Mouse (Mus musculus) thymus, adult 2 months (tissue): ENCODE measurements around the gene Vwa3a.

Source experiments
- CTCF ChIP-seq: fragments of 200-500 bp; IDR thresholded peaks from 2 replicates; pipeline ENCODE4 v1.5.1; 2012; ENCODE audit warnings: mild to moderate bottlenecking, control low read depth, low read length, moderate library complexity, borderline replicate concordance; ENCODE audit not compliant: control insufficient read depth, poor library complexity, insufficient read depth; ENCODE audit errors: extremely low read depth
- POLR2A ChIP-seq: fragments of 200-500 bp; IDR thresholded peaks from 2 replicates; pipeline ENCODE4 v1.6.1; 2012; ENCODE audit warnings: mild to moderate bottlenecking, low read length, control low read depth, moderate library complexity; ENCODE audit not compliant: control insufficient read depth, poor library complexity, insufficient read depth; ENCODE audit errors: extremely low read depth

DNA sequence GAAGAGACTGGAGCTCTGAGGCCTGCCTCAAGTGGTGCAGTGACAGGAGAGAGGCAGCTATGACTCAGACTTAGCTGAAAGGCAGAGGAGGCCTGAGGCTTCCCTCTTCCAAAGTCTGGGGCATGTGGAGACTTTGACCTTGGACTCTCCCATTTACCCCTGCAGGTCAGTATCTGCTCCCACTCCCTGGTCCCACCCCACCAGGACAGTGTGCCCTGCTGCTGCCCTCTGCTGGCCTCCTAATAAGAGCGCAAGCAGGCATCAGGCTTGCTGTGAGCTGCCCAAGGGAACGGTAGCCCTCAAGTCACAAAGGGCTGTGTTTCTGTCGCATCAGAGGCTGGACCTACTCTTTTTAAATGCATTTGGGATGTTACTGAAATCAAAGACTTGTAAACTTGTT lies 87.3 kb downstream of the Vwa3a start:
- TF ChIP-seq CTCF: peak; percentile 80
- TF ChIP-seq POLR2A: no peak
